Mouse (Mus musculus) liver, adult 2 months (tissue): Measurements from ENCODE around the gene P4ha1.

Experiments used
- CTCF ChIP-seq: fragments of 200-500 bp; IDR thresholded peaks from 2 replicates; pipeline ENCODE4 v1.5.1; 2011; ENCODE audit warnings: low read depth, low read length, control low read depth
- POLR2A ChIP-seq: fragments of 200-500 bp; IDR thresholded peaks from 2 replicates; pipeline ENCODE4 v1.6.1; 2011; ENCODE audit warnings: low read length, control low read depth; ENCODE audit not compliant: insufficient read depth; ENCODE audit errors: extremely low read depth

- TF ChIP-seq CTCF = no peak
- TF ChIP-seq POLR2A = no peak
Measured at GRCm38 (mm10) chr10:59355020-59355419, 31.9 kb downstream of the P4ha1 start.
